Mouse (Mus musculus) left cerebral cortex, postnatal 25 days (tissue): ENCODE data around the gene Pick1. TPM values are rescaled to one million over a fixed set of nuclear protein-coding genes. Genes with fewer than 3 reads are reported as not detected.
"Not testable (repeated sequence)": the region's sequence is repeated elsewhere in the genome, so short reads cannot be mapped to it uniquely, and the experiment has no call there.

ENCODE experiments used
- DNase-seq, 2 experiments: peaks; one replicate each; pipeline ENCODE4 v3.0.0; 2022; ENCODE audit warnings: low spot score in 2 of 2, mixed read lengths in 1 of 2
- intact Hi-C: fragments of 180-260 bp; cut with DNase I; formaldehyde crosslinking; loops from one replicate; pipeline ENCODE4 v1.15.1; 2025
- total RNA-seq, 2 experiments: library from RNA; stranded (reverse); gene quantifications; 2 replicates each; pipeline ENCODE4 v1.2.3; 2021

Gene Pick1
- total RNA-seq, 2 experiments from 2014 or later = 49.9 to 54.6 TPM

DNA sequence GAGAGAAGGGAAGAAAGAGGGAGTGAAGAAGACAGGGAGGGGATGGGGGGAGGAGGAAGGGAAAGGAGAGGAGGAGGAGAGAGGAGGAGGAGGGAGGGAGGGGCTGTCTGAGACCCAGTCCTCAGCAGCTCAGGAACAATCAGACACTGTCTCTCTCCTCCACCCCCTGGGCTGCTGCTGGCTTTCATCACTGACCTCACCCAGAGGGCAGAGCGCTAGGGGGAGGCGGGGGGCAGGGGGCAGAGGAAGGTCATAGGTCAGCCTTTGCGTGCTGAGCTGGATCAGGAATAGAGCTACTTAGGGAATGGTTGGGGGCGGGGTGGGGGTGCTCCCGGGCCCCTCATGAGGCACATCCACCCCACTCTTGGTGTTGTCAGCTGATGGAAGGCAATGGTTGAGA is 5.3 kb upstream of the Pick1 start:
- intact Hi-C loops = no loop called here
- no peak for DNase-seq

DNA sequence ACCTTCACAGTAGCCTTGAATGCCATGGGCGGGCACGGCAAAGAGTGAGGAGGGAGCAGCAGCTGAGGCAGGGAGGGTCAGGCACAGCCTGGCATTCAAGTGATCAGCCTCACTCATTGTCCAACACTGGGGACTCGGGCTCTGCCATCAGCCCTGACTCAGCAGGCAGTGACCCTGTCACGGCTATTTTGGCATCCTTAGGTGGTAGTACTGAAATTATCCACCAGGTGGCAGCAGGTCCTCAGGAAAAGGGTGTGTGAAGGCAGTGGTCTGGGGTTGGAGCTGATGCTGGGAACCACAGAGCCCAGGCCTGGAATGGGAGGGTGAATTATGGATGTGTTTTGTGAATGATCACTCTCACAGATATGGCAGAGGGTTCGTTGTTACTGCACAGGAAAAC is 4.3 kb upstream of the Pick1 start:
- peak; percentile 80 to 88 for DNase-seq
- intact Hi-C loops = no loop called here

DNA sequence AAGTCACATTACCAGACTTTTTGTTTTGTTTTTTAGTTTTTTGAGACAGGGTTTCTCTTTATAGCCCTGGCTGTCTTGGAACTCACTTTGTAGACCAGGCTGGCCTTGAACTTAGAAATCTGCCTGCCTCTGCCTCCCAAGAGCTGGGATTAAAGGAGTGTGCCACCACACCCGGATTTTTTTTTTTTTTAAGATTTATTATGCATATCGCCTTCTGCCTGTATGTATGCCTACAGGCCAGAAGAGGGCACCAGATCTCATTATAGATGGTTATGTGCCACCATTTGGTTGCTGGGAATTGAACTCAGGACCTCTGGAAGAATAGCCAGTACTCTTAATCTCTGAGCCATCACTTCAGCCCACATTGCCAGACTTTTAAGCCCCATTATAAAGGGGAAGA is 3.2 kb upstream of the Pick1 start:
- intact Hi-C loops = not testable (repeated sequence)

DNA sequence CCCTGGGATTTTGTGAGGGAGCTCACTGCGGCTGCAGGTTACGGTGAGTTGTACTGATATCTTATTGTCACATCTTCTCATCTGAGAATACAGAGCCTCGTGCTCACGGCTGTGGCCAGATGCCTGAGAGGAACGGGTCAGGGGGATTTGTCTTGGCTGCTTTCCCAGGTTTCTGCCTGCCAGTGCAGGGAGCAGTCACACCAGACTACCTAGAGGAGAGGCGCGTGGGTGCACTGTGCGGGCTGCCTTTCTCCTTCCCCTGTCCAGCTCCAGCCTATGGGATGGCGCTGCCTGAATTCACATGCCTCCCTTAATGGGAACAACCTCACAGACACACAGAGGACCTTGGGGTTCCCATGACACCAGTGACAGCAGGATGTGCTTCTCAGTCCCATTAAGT is 6.3 kb downstream of the Pick1 start:
- intact Hi-C loops = no loop called here
- no peak for DNase-seq

More for the DNA sequence above, 3.2 kb upstream of the Pick1 start:
- not testable (repeated sequence) for DNase-seq

DNA sequence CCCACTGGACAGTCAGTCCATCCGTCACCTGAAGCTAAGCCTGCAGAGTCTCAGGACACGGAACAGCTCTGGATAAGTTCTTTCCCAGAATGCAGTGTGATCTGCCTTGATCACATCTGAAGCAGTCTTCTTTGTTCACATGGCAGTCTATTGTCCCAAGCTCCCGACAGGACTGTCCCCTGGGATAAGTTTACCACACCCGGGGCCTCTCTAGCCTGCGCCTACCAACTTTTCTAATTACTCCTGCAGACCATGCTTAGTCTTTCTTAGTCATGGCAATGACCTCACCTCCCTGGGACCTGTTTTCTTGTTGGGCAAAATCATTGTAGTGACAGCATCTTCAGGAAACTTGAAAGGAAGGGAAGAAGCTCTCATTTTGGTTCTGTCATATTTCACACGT is 9.1 kb downstream of the Pick1 start:
- DNase-seq = no peak
- intact Hi-C loops = no loop called here

DNA sequence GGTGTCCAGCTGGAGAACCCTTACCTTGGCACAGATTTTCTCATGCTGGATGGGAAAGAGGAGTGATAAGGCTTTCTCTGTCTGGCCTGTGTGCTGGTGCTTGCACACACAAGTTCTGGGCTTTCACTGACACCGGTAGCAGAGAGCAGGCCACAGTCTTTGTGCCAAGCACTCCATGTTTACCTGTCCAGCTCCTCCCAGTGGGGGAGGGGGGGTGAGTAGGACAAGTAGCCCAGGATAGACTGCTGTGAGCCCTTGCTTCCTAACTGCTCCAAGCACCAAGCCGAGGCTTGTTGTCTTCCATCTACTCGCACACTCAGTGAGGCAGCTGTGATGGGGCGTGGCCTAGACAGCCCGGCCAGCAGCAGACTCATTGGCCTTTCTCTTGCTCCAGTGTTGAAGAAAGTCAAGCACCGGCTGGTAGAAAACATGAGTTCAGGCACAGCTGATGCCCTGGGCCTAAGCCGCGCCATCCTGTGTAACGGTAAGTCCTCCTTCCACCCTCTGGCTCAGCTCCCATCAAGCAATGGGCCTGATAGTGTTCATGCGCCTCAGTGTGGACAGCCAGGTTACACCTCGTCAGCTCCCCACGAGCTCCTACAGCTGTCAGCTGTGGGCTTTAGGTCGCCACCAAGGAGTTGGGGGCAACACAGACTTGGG is 13.7 kb downstream of the Pick1 start:
- intact Hi-C loops = loop anchor here (2.0 to 5.0 kb wide), 3 partner anchors 86 to 360 kb away; partner anchors contain the start of gene Pla2g6

DNA sequence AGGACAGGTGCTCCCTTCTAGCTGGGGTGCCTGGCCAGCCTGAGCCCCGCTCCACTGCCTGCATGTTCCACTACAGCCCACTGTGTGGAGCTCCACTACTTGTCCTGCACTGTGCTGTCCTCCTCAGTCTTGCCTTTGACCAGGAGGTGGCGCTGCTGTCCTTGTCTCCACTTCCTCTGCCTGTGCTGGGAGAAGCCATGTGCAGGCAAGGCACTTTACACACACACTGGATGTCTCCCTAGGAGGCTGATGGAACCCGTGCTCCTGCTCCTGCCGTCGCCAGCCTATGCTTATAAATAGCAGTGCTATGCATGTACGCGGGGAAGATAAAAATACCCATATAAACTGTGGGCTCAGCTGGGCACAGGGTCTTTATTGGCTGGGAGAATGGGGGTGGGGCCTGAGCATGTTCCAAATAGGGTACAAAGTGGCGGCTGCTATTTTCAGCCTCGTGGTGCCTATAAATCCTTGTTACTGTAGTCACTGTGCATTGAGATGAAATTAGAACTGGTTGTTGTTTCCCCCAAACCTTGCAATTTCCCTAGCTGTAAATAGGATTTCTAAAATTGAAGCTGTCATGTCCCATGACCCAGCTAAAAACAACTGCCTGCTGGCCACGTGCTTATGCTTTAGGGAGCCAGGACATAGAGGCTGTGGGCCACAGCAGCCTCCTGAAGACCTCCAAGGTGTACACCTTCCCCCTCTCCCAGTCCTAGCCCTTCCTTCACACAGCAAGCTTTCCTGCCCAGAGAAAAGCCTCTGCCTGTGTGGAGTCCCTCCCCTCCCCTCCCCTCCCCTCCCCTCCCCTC is 14.5 kb downstream of the Pick1 start:
- DNase-seq = peak; percentile 97 to 100
- intact Hi-C loops = loop anchor here (2.0 to 5.0 kb wide), 3 partner anchors 85 to 359 kb away; partner anchors contain the start of gene Pla2g6

More for the DNA sequence above, 13.7 kb downstream of the Pick1 start:
- no peak for DNase-seq

DNA sequence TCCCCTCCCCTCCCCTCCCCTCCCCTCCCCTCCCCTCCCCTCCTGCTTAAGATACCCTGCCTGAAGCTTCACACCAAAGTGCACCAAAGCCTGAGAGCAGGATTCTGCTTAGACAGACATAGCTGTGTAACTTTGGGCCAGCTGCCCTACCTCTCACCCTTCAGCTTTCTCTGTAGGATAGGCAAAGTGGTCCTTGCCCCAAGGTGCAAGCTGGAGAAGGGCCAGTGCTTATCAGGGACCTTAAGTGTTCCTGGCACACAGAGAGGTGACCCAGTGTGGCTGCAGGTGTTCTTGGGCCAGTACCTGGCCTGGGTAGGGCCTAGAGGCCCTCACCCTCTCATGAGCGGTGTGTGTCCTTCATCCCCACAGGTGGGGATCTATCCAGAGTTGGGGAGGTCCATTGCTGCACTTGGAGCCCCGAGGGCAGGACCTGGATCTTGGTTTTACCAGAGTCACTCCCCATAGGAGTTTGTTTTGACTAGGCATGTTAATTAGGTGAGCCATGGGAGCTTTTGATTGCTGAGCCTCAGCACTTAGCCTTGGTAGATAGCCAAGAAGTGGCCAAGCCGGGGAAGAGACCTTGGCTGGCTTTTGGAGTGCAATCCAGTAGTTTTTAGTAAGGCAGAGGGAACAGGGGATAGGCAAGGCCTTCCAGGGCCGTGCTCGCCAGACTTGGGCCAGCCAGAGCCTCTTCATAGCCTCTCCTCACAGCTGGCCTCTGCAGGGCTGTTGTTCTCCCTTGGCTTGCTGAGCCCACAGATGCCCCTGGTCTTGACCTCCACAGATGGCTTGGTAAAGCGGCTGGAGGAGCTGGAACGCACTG is 15.3 kb downstream of the Pick1 start:
- no peak for DNase-seq

DNA sequence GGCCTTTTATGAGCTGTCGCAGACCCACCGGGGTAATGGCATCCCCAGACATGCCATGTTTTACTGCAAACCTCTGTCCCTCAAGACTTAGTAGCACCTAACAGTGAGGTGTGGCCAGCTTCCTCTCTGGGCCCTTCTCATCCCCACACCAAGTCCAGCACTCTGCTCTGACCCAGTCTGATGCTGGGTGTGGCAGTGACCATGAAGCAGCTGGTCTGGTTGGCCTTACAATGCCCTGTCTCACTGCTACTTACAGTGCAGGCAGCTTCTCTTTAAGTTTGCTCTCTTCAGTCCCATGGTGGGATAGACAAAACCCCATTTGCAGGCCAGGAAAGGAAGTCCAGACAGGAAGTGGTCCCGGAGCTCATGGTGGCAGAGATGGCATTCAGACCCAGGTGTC is 16.3 kb downstream of the Pick1 start:
- intact Hi-C loops = no loop called here
- no peak for DNase-seq

More for the DNA sequence above, 15.3 kb downstream of the Pick1 start:
- intact Hi-C loops = loop anchor here (5.0 kb wide), 1 partner anchor 358 kb away; no protein-coding TSS in a partner anchor

DNA sequence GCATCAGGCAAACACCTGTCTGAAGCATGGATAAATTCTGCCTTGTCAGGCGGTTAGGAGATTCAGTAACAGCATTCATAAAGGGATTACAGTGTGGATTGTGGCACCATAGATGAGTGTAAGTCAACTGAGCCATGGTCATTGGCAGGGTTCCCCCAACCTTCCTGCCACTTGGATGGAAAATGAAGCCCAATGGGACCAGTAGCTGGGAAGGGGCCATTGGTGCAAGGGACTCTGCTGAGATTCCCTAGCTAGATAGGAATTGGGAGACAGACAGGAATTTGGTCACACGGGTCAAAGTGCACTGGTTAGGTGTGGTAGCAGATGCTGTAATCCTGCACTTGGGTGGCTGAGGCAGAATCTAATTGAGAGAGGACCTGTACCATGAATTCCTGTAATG is 21.3 kb downstream of the Pick1 start:
- intact Hi-C loops = no loop called here
- DNase-seq = no peak

DNA sequence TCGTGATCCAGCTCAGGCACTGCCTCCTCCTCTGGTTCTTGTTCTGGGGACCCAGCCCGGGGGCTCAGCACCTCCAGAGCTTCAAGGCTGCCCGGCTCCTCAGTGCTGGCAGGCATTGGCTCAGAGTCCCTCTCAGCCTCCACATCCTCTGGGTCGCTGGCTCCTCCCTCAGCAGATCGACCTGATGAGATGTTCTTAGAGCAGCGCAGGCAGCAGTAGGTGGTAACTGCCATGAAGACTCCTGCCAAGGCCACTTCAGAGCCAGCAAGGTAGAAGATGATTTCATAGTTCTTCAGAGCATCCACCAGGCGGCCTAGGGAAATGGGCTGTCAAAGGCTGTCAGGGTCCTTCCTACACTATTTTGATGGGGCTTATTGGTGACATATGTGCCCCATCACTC is 22.2 kb downstream of the Pick1 start:
- intact Hi-C loops = no loop called here
- DNase-seq = peak in 1 of 2 experiments; percentile 36

DNA sequence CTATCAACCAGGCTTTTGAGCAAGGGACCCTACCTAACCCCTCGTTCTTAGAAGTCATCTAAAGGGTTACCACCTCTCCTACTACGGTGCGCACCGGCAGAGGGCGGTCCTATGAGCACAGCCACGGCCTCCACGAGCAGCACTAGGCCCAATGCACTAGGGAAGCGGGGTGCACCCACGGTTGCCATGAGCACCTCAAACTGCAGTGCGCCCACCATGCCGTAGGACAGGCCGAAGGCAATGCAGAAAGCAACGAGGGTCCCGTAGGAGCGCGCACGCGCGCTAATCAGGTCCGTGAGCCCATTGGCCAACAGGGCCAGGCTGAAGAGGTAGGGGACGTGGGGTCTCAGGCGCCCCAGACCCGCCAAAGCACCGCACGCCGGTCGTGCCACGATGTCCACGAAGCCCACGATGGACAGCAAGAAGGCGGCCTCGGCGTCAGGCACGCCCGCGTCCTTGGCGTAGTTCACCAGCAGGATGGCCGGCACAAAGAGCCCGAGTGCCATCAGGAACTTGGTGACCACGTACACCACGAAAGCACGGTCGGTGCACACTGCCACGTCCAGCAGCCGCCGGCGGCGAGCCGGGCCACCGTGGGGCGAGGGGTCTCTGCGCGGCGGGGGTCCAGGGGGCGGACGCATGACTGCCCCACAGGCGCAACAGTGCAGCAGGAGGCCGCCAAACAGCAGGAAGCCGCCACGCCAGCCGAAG is 23.0 kb downstream of the Pick1 start:
- intact Hi-C loops = no loop called here
- DNase-seq = peak in 1 of 2 experiments; percentile 53

DNA sequence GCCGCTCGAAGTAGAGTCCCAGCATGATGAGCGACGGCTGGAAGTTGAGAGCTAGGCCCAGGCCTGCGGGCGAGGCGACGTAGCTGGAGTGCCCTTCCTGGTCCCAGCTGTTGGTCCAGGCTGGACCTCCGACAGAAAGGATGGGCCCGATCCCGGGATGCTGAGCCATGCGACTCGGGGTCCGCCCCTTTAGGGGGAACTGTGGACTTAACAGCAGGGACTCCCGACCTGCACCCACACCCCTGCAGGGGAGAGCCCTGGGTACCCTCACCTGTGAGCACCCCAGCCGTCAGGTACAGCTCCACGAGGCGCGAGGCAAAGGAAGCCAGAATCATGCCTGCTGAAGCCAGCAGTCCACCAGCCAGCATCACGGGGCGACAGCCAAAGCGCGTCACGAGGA is 23.6 kb downstream of the Pick1 start:
- no peak for DNase-seq
- intact Hi-C loops = no loop called here

DNA sequence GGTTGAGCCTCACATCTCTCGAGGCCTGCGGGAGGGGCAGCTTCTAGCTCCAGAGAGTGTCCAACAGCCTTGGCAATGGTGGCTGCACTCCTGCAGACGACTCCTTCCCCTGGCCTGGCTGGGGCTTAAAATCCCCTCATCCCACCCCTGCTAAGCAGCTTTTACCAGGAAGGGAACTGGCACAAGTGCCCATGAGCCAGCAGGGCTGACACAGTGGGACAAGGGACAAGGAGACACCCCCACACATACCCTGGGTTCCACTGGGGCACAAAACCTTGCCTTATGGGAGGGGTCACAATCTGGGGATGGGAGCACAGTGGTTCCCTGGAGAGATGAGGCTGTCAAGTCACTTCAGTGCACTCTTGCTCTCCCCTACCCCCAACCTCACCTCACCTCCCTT is 25.7 kb downstream of the Pick1 start, which contains the start of gene Slc16a8:
Slc16a8 (minus strand) TSS at position 101 of the 400 bp plus-strand sequence.
- intact Hi-C loops = no loop called here
- no peak for DNase-seq

DNA sequence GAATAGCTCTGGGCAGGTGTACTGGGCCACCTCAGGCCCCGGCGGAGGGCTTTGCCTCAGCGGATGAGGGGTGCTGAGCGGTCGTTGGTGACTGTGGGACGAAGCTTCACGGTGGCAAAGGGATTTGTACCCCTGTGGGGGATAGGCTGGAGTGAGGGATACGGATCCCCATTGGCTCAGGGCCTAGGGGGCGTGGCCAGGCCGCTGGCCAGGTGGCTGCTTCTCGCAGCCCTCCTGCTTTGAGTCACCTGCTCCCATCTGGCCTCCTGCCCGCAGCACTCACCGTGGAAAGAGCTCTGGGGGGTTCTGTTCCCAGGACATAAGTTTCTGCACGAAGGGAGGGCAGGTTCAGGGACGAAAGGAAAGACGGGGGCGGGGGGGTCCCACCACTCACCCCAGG is 29.5 kb downstream of the Pick1 start:
- no peak for DNase-seq
- intact Hi-C loops = no loop called here

DNA sequence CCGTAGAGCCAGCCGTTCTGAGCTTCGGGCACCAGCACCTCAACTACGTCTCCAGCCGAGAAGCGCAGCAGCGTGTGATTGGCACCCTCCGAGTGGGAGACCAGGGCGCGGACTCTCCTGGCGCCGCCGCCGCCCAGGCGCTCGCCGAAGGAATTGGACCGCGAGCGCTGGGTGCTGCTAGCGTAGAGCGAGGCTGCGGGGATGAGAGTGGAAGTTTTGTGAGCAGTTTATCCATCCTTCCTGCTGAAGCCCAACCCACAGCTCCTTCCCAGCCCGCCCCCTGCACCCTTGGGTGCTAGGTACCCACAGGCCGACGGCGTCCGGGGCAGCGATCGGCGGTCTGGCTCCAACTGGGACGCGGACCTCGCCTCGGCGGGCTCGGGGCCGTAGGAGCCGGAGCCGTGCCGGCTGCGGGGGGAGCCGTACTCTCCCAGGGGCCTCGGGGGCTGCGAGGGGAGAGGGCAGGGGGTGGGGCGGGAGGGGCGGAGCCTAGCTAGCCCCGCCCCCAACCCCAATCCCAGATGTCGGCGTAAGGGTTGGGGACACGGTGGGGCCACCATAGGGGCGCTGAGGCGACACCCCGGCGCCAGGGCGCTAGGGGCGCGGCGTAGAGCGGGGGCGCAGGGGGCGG is 32.2 kb downstream of the Pick1 start:
- intact Hi-C loops = no loop called here
- DNase-seq = peak in 1 of 2 experiments; percentile 66

DNA sequence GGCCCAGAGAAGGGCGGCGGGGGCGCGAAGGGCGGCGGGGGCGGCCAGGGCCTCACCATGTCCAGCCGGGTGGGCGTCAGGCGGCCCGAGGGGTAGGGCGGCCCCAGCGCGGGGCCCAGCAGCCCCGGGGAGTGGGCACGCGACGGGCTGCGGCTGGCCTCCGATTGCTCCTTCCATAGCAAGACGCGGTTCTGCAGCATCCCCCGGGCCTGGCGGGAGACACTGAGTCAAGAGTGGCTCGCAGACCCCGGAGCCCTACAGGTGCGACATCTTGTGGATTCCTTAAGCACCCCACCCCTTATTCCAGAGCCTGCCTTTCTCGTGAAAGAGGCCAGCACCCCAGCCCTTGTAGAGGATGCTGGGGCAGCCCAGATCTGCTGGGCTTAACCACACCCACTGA is 32.8 kb downstream of the Pick1 start:
- no peak for DNase-seq
- intact Hi-C loops = no loop called here

DNA sequence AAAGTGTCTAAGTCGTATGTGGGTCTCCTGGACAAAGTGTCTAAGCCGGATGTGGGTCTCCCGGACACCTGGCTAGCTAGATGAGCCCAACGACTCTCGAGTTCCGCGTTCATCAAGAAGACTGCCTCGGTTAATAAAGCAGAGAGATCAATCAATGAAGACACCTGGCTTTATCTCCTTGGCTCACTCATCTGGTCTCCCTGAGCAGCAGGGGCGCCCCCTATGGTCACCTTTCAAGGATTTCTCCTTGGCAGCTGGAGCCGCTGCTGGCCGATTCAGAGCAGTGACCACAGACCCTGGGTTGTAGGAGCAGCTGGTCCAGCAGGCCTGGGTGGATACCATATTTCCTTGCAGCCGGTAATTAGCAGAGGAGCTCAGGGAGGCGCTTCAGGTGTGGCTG is 33.4 kb downstream of the Pick1 start:
- no peak for DNase-seq
- intact Hi-C loops = no loop called here

DNA sequence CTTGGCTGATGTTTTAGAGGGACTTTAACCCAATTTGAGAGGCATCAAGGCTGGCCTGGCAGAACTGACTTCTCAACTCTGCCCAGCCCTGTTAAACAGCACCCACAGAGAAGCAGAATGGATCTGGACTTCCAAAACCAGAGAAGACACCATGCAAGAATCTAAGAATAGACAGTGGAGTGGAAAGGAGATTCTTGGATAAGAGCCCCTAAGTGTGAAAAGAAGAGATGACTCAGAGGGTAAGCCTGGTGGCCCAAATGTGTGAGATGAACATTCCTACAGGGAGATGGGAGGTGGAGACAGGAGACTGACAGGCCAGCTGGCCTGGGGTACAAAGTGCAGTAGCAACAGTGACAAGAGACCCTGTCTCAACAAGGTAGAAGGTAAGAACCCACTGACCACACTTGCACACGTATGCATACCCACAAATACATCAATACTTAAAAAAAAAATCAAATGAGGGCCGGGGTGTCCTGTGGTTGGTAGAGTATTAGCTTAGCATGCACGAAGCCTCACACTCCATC is 33.9 kb downstream of the Pick1 start:
- intact Hi-C loops = no loop called here
- DNase-seq = peak in 1 of 2 experiments; percentile 56
